Mouse (Mus musculus) megakaryocyte, embryonic 14.5 days (primary cell): ENCODE results near the gene Olfr1443.
"Not testable (repeated sequence)": the region's sequence is repeated elsewhere in the genome, so short reads cannot be mapped to it uniquely, and the experiment has no call there.

ENCODE experiments used
- FLI1 ChIP-seq: IDR thresholded peaks from 2 replicates; pipeline ENCODE4 v1.6.1; 2012; ENCODE audit warnings: low read length, inconsistent platforms, mixed read lengths
- GATA1 ChIP-seq: IDR thresholded peaks from 3 replicates; pipeline ENCODE4 v1.6.1; 2012; ENCODE audit warnings: mixed read lengths, low read length, inconsistent platforms, borderline replicate concordance

DNA sequence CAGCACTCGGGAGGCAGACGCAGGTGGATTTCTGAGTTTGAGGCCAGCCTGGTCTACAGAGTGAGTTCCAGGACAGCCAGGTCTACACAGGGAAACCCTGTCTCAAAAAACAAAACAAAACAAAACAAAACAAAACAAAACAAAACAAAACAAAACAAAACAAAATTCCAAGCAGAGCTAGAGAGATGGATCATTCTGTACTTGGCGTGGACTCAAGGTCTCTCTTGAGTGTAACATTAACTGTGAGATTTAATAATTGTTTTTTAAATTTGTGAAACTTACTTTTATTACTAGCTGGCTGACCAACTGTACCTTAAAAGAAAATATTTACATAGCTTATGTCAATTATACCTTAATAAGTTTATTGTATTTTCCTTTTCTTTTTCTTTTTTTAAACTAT lies 9.3 kb upstream of the Olfr1443 start:
- not testable (repeated sequence) for TF ChIP-seq GATA1, FLI1
